Mouse (Mus musculus) lung, postnatal 0 days (tissue): ENCODE results near the gene Npy. TPM values are rescaled to one million over a fixed set of nuclear protein-coding genes. Genes with fewer than 3 reads are reported as not detected.

ENCODE experiments used
- ATAC-seq: fragments of 200-750 bp; cut with Nextera tagmentation; 2 replicates; pipeline ENCODE4 v1.8.0; 2017; ENCODE audit warnings: moderate library complexity
- DNase-seq: peaks from one replicate; pipeline ENCODE4 v3.0.0-alpha.2; 2016; ENCODE audit warnings: low spot score
- H3K27ac ChIP-seq: fragments of 300-500 bp; sonication (generic); 2 replicates; pipeline ENCODE4 v1.5.1; 2014; ENCODE audit warnings: antibody characterized with exemption, mild to moderate bottlenecking, low read length, mixed read lengths
- H3K27me3 ChIP-seq: fragments of 300-500 bp; sonication (generic); replicated peaks from 2 replicates; pipeline ENCODE4 v1.6.1; 2014; ENCODE audit warnings: low read length, mixed read lengths; ENCODE audit not compliant: insufficient read depth
- H3K36me3 ChIP-seq: fragments of 300-500 bp; sonication (generic); 2 replicates; pipeline ENCODE4 v1.6.1; 2014; ENCODE audit warnings: low read length, mixed read lengths; ENCODE audit not compliant: insufficient read depth
- H3K4me1 ChIP-seq: fragments of 300-500 bp; sonication (generic); 2 replicates; pipeline ENCODE4 v1.6.1; 2014; ENCODE audit warnings: antibody characterized with exemption, low read depth, low read length, mixed read lengths; ENCODE audit not compliant: insufficient read depth
- H3K4me2 ChIP-seq: fragments of 300-500 bp; sonication (generic); replicated peaks from 2 replicates; pipeline ENCODE4 v1.6.1; 2014; ENCODE audit warnings: low read depth, mild to moderate bottlenecking, low read length, moderate library complexity, mixed read lengths
- H3K4me3 ChIP-seq: fragments of 300-500 bp; sonication (generic); 2 replicates; pipeline ENCODE4 v1.5.1; 2014; ENCODE audit warnings: low read depth, low read length
- H3K9ac ChIP-seq: fragments of 300-500 bp; sonication (generic); replicated peaks from 2 replicates; pipeline ENCODE4 v1.6.1; 2014; ENCODE audit warnings: low read depth, mild to moderate bottlenecking
- H3K9me3 ChIP-seq: fragments of 300-500 bp; sonication (generic); 2 replicates; pipeline ENCODE4 v1.6.1; 2016; ENCODE audit warnings: low read length, mixed read lengths
- CTCF ChIP-seq: IDR thresholded peaks from 2 replicates; pipeline ENCODE4 v1.5.1; 2016; ENCODE audit warnings: antibody characterized with exemption, mild to moderate bottlenecking
- EP300 ChIP-seq: IDR thresholded peaks from 2 replicates; pipeline ENCODE4 v1.6.1; 2016; ENCODE audit warnings: antibody characterized with exemption, mild to moderate bottlenecking, control low read depth
- WGBS: fragments of 180-500 bp; shearing (Covaris S2); extraction: QIAGEN DNeasy Blood & Tissue Kit; methylation state at CpG from one replicate; pipeline ENCODE4 v1.1.7; 2014; 5-methylcytosine and 5-hydroxymethylcytosine counted together
- polyA plus RNA-seq: library from polyadenylated mRNA; unstranded; fragments of >200 nt; fragmentation: Nextera tagmentation; extraction: Ambion mirVana; gene quantifications from 2 replicates; pipeline ENCODE4 v1.2.1, GENCODE M21; 2015

Npy gene
- 0.26 TPM in 1 of 2 replicates, not detected in the other for polyA plus RNA-seq

DNA sequence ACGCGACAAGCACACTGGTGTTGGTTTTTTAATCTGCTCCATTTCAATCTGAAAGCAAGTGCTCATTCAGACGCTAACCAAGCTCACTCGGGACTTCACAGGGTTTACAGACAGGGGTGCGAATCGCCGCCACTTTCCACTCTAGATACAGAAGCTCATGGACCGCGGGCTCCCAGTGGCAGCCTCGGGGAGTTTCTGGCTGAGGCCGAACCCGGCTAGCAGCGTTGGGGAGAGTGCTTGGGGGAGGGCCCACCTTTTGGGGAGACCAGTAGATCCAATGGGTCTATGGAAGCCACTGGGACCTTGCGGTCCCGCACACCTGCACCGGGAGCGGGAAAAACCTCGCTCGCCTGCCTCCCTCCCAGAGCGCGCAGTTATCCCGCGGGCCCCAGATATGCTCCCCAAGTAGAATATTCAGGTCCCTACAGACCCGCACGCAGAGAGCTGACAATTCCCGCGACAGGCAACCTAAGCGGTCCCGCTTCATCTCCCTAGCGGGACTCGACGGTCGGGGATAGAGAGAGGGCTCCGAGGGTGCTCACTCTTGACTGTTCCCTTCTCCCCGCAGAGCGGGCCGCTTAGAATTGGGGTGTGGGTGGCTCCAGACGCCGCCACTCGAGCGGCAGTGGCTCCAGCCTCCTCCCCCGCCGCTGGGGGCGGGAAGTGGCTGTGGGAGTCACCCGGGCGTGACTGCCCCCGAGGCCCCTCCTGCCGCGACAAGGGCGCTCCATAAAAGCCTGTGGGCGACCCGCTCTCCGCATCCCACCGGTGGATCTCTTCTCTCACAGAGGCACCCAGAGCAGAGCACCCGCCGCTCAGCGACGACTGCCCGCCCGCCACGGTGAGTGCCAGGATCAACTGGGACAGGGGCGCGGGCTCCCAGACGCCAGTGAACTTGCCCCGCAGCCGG is at the start of gene Npy:
Gene Npy, plus strand, starts transcription at position 750 of the 910 bp plus-strand sequence.
- DNase-seq (peak; percentile 27), ATAC-seq (peak; percentile 52; the same call in 1 of the 2 replicates)
- H3K9ac ChIP-seq: no peak within 1 kb of the TSS
- no peaks in the 10 kb centered on the region for H3K36me3 ChIP-seq
- no peak for TF ChIP-seq CTCF
- TF ChIP-seq EP300: no peak
- H3K9me3 ChIP-seq: no peaks in the 10 kb centered on the region
- H3K27ac ChIP-seq: no peak within 1 kb of the TSS
- peak within 1 kb of the TSS; percentile 42 for H3K4me3 ChIP-seq
- H3K4me1 ChIP-seq: peaks cover 4% of the 10 kb centered on the region; the same call in 1 of the 2 replicates
- under 1% methylated on average over 65 of the region's 66 CpGs for WGBS
- H3K27me3 ChIP-seq: peaks cover 38% of the 10 kb centered on the region
- H3K4me2 ChIP-seq: peak within 1 kb of the TSS; percentile 75

DNA sequence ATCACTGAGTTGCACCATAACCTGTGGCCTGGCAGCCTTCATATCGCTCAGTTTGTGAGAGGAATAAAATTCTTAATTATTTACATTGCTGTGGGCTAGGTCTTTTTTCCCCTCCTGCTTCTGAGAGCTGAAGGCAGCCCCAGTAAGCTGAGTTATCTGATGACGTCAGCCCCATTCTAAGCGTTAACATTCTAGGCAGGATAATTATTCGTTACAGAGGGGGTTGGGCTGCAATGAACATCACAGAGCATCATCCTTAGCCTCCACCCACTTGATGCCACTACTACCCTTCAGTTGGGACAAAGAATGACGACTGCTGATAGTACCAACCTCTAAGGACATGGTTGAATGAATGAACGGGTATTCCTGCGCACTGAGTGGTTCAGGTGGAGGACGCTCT is 47.5 kb upstream of the Npy start:
- Histone ChIP-seq H3K9me3 (no peaks in the 10 kb centered on the region), H3K4me2 (no peak overlapping the region), H3K4me1 (no peaks in the 10 kb centered on the region)

DNA sequence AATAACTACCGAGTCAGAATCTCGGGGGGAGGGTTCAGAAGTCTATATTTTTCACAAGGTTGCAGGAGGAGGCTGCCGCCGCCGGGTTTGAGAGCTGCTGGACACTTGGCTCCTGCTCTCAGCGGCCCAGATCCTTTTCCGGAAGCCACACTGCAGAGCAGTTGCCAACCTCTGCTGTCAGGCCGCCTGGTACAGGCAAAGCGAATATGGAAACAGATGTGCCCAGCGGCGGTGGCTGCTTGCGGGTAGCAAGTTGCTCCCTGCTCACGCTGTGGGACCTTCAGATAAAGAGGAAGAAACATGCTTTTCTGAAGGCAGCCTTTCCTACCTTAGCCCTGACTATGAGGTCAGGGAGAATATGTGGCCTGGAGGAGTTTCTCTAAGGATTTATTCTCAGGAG is 44.4 kb upstream of the Npy start:
- WGBS: 61% methylated on average over 13 of the region's 13 CpGs

More for the DNA sequence above, 47.5 kb upstream of the Npy start:
- 67% methylated on average over 8 of the region's 8 CpGs for WGBS
- no peak overlapping the region for H3K4me3 ChIP-seq
- no peaks in the 10 kb centered on the region for H3K36me3 ChIP-seq
- ATAC-seq (no peak), DNase-seq (no peak)
- no peaks in the 10 kb centered on the region for H3K27me3 ChIP-seq
- no peak overlapping the region for H3K27ac ChIP-seq
- no peak for TF ChIP-seq EP300
- no peak overlapping the region for H3K9ac ChIP-seq

GRCm38 (mm10) chr6:49778729-49779128 is 43.8 kb upstream of the Npy start:
- no peak for ATAC-seq
- H3K9ac ChIP-seq: no peak overlapping the region
- WGBS: 88% methylated on average over 9 of the region's 9 CpGs
- TF ChIP-seq CTCF: no peak
- no peak for TF ChIP-seq EP300
- no peaks in the 10 kb centered on the region for H3K9me3 ChIP-seq
- no peak overlapping the region for H3K4me3 ChIP-seq
- H3K4me2 ChIP-seq: no peak overlapping the region
- DNase-seq: no peak
- no peaks in the 10 kb centered on the region for H3K4me1 ChIP-seq
- no peaks in the 10 kb centered on the region for H3K36me3 ChIP-seq
- no peaks in the 10 kb centered on the region for H3K27me3 ChIP-seq
- H3K27ac ChIP-seq: no peak overlapping the region

More for the DNA sequence above, 44.4 kb upstream of the Npy start:
- Histone ChIP-seq H3K4me3 (no peak overlapping the region), H3K4me1 (no peaks in the 10 kb centered on the region), H3K4me2 (no peak overlapping the region), H3K9ac (no peak overlapping the region), H3K27me3 (no peaks in the 10 kb centered on the region), H3K9me3 (no peaks in the 10 kb centered on the region), H3K27ac (no peak overlapping the region), H3K36me3 (no peaks in the 10 kb centered on the region)
- TF ChIP-seq CTCF: no peak
- TF ChIP-seq EP300: no peak
- DNase-seq (no peak), ATAC-seq (no peak)

GRCm38 (mm10) chr6:49779606-49780005 is 42.9 kb upstream of the Npy start:
- Histone ChIP-seq H3K36me3 (no peaks in the 10 kb centered on the region), H3K4me3 (no peak overlapping the region), H3K9me3 (no peaks in the 10 kb centered on the region), H3K4me1 (no peaks in the 10 kb centered on the region), H3K27me3 (no peaks in the 10 kb centered on the region), H3K9ac (no peak overlapping the region), H3K27ac (no peak overlapping the region), H3K4me2 (no peak overlapping the region)
- DNase-seq (no peak), ATAC-seq (no peak)
- WGBS: 40% methylated on average over 7 of the region's 7 CpGs
- TF ChIP-seq EP300 (no peak), CTCF (no peak)

GRCm38 (mm10) chr6:49780846-49781400 is 41.6 kb upstream of the Npy start:
- TF ChIP-seq EP300 (no peak), CTCF (no peak)
- DNase-seq: no peak
- no peaks in the 10 kb centered on the region for H3K27me3 ChIP-seq

More at GRCm38 (mm10) chr6:49780846-49781400, 41.6 kb upstream of the Npy start:
- Histone ChIP-seq H3K4me1 (no peaks in the 10 kb centered on the region), H3K4me3 (no peak overlapping the region), H3K4me2 (no peak overlapping the region), H3K36me3 (no peaks in the 10 kb centered on the region), H3K27ac (no peak overlapping the region), H3K9ac (no peak overlapping the region), H3K9me3 (no peaks in the 10 kb centered on the region)
- no peak for ATAC-seq
- WGBS: 80% methylated on average over 9 of the region's 9 CpGs
